Mouse (Mus musculus): ENCODE measurements around the gene Snx29.
"Not testable (repeated sequence)": the region's sequence is repeated elsewhere in the genome, so short reads cannot be mapped to it uniquely, and the experiment has no call there.

Snx29 gene

GRCm38 (mm10) chr16:11530466-11531194, 207.9 kb downstream of the Snx29 start:
- in situ Hi-C loops (cut with MboI, MseI): no loop called here

GRCm38 (mm10) chr16:11531441-11531840, 208.7 kb downstream of the Snx29 start:
- in situ Hi-C loops (cut with MboI, MseI): no loop called here

GRCm38 (mm10) chr16:11532592-11532991, 209.9 kb downstream of the Snx29 start:
- in situ Hi-C loops (cut with MboI, MseI): no loop called here

GRCm38 (mm10) chr16:11533441-11533840, 210.7 kb downstream of the Snx29 start:
- in situ Hi-C loops (cut with MboI, MseI): no loop called here

- in situ Hi-C loops (cut with MboI, MseI): no loop called here
Observed at GRCm38 (mm10) chr16:11537663-11538062, 215.0 kb downstream of the Snx29 start.

- in situ Hi-C loops (cut with MboI, MseI): no loop called here
Observed at GRCm38 (mm10) chr16:11538191-11538590, 215.5 kb downstream of the Snx29 start.

- in situ Hi-C loops (cut with MboI, MseI): loop anchor here (10.0 kb wide), 1 partner anchor 964 kb away; no protein-coding TSS in a partner anchor
Observed at GRCm38 (mm10) chr16:11540961-11541360, 218.3 kb downstream of the Snx29 start.

- in situ Hi-C loops (cut with MboI, MseI): loop anchor here (10.0 kb wide), 1 partner anchor 963 kb away; no protein-coding TSS in a partner anchor
Observed at GRCm38 (mm10) chr16:11541769-11542168, 219.1 kb downstream of the Snx29 start.

GRCm38 (mm10) chr16:11550043-11550725, 227.5 kb downstream of the Snx29 start:
- in situ Hi-C loops (cut with MboI, MseI): no loop called here

- in situ Hi-C loops (cut with MboI, MseI): no loop called here
Observed at GRCm38 (mm10) chr16:11561714-11562113, 239.0 kb downstream of the Snx29 start.

GRCm38 (mm10) chr16:11563846-11564245, 241.1 kb downstream of the Snx29 start:
- in situ Hi-C loops (cut with MboI, MseI): no loop called here

GRCm38 (mm10) chr16:11565126-11565525, 242.4 kb downstream of the Snx29 start:
- in situ Hi-C loops (cut with MboI, MseI): no loop called here

GRCm38 (mm10) chr16:11567594-11567993, 244.9 kb downstream of the Snx29 start:
- in situ Hi-C loops (cut with MboI, MseI): no loop called here

GRCm38 (mm10) chr16:11568095-11568494, 245.4 kb downstream of the Snx29 start:
- in situ Hi-C loops (cut with MboI, MseI): no loop called here

GRCm38 (mm10) chr16:11568601-11569000, 245.9 kb downstream of the Snx29 start:
- in situ Hi-C loops (cut with MboI, MseI): no loop called here

GRCm38 (mm10) chr16:11569127-11569526, 246.4 kb downstream of the Snx29 start:
- in situ Hi-C loops (cut with MboI, MseI): no loop called here

GRCm38 (mm10) chr16:11570072-11570471, 247.4 kb downstream of the Snx29 start:
- in situ Hi-C loops (cut with MboI, MseI): no loop called here

- in situ Hi-C loops (cut with MboI, MseI): no loop called here
Observed at GRCm38 (mm10) chr16:11574517-11574916, 251.8 kb downstream of the Snx29 start.

- in situ Hi-C loops (cut with MboI, MseI): not testable (repeated sequence)
Observed at GRCm38 (mm10) chr16:11575733-11576132, 253.0 kb downstream of the Snx29 start.

- in situ Hi-C loops (cut with MboI, MseI): no loop called here
Observed at GRCm38 (mm10) chr16:11577541-11578255, 255.0 kb downstream of the Snx29 start.

GRCm38 (mm10) chr16:11579676-11580098, 257.0 kb downstream of the Snx29 start:
- in situ Hi-C loops (cut with MboI, MseI): no loop called here

- in situ Hi-C loops (cut with MboI, MseI): no loop called here
Observed at GRCm38 (mm10) chr16:11583941-11584639, 261.4 kb downstream of the Snx29 start.

Data from T-helper 2 cell (primary cell).